Mouse (Mus musculus): ENCODE data around the gene Gm20388. TPM values are rescaled to one million over a fixed set of nuclear protein-coding genes. Genes with fewer than 3 reads are reported as not detected.

Gene Gm20388
- polyA plus RNA-seq, 1 experiment from 2014 or later: not detected

DNA sequence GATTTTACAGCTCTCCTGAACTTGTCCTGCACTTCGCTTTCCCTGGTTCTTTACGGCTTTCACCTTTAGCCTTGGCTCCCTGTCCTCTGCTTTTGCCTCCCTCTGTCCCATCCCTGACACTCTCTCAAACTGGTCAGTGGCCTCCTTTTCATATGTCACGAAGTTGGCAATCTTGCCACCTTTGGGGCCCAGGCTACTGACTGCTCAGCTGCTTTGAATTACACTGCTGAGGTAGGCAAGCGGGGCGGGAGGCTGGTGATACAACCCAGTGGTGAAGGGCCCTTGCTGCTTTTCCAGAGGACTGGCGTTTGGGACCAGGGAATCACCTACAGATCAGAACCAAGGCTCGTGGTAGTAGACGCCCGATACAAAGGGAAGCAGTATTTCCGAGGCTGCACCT, 3465.1 kb downstream of the Gm20388 start:
- H3K27me3 ChIP-seq (ENCODE audit: control insufficient read depth, insufficient read depth, low read length): no peaks in the 10 kb centered on the region
- DNase-seq (ENCODE audit: low spot score) (no peak), ATAC-seq (ENCODE audit: low FRiP score, low TSS enrichment) (no peak)
- no peak for TF ChIP-seq EP300 (optimal IDR thresholded peaks at IDR 0.05)
- no peak for TF ChIP-seq CTCF (IDR thresholded peaks at IDR 0.05; ENCODE audit: low read depth)
- no peak overlapping the region for H3K27ac ChIP-seq (replicated peaks)
- H3K36me3 ChIP-seq (ENCODE audit: control insufficient read depth, insufficient read depth, low read length): no peaks in the 10 kb centered on the region
- WGBS: 89% methylated on average over 10 of the region's 10 CpGs
- H3K4me1 ChIP-seq (replicated peaks; ENCODE audit: control insufficient read depth, insufficient read depth): no peaks in the 10 kb centered on the region
- H3K9ac ChIP-seq (ENCODE audit: low read length): no peak overlapping the region
- no peak overlapping the region for H3K4me2 ChIP-seq (replicated peaks; ENCODE audit: low read depth)
- no peak overlapping the region for H3K4me3 ChIP-seq (ENCODE audit: low read depth, low read length)
- no peaks in the 10 kb centered on the region for H3K9me3 ChIP-seq (ENCODE audit: control insufficient read depth, low read length)

GRCm38 (mm10) chr8:123376106-123376505, 3465.5 kb downstream of the Gm20388 start:
- H3K4me1 ChIP-seq (replicated peaks; ENCODE audit: control insufficient read depth, insufficient read depth): no peaks in the 10 kb centered on the region
- H3K4me3 ChIP-seq (ENCODE audit: low read depth, low read length): no peak overlapping the region
- H3K27me3 ChIP-seq (ENCODE audit: control insufficient read depth, insufficient read depth, low read length): no peaks in the 10 kb centered on the region
- ATAC-seq (ENCODE audit: low FRiP score, low TSS enrichment): no peak
- TF ChIP-seq CTCF (IDR thresholded peaks at IDR 0.05; ENCODE audit: low read depth) (no peak), EP300 (optimal IDR thresholded peaks at IDR 0.05) (no peak)
- no peaks in the 10 kb centered on the region for H3K9me3 ChIP-seq (ENCODE audit: control insufficient read depth, low read length)
- H3K4me2 ChIP-seq (replicated peaks; ENCODE audit: low read depth): no peak overlapping the region
- 74% methylated on average over 8 of the region's 8 CpGs for WGBS
- H3K27ac ChIP-seq (replicated peaks): no peak overlapping the region
- H3K36me3 ChIP-seq (ENCODE audit: control insufficient read depth, insufficient read depth, low read length): no peaks in the 10 kb centered on the region
- no peak overlapping the region for H3K9ac ChIP-seq (ENCODE audit: low read length)
- DNase-seq (ENCODE audit: low spot score): no peak

GRCm38 (mm10) chr8:123381711-123382110, 3471.1 kb downstream of the Gm20388 start:
- Histone ChIP-seq H3K36me3 (ENCODE audit: control insufficient read depth, insufficient read depth, low read length) (peaks cover 24% of the 10 kb centered on the region), H3K4me2 (replicated peaks; ENCODE audit: low read depth) (no peak overlapping the region), H3K4me3 (ENCODE audit: low read depth, low read length) (no peak overlapping the region), H3K9me3 (ENCODE audit: control insufficient read depth, low read length) (no peaks in the 10 kb centered on the region), H3K4me1 (replicated peaks; ENCODE audit: control insufficient read depth, insufficient read depth) (no peaks in the 10 kb centered on the region), H3K9ac (ENCODE audit: low read length) (no peak overlapping the region), H3K27me3 (ENCODE audit: control insufficient read depth, insufficient read depth, low read length) (no peaks in the 10 kb centered on the region), H3K27ac (replicated peaks) (no peak overlapping the region)
- TF ChIP-seq CTCF (IDR thresholded peaks at IDR 0.05; ENCODE audit: low read depth) (no peak), EP300 (optimal IDR thresholded peaks at IDR 0.05) (no peak)
- ATAC-seq (ENCODE audit: low FRiP score, low TSS enrichment): no peak
- DNase-seq (ENCODE audit: low spot score): no peak
- 83% methylated on average over 4 of the region's 4 CpGs for WGBS

DNA sequence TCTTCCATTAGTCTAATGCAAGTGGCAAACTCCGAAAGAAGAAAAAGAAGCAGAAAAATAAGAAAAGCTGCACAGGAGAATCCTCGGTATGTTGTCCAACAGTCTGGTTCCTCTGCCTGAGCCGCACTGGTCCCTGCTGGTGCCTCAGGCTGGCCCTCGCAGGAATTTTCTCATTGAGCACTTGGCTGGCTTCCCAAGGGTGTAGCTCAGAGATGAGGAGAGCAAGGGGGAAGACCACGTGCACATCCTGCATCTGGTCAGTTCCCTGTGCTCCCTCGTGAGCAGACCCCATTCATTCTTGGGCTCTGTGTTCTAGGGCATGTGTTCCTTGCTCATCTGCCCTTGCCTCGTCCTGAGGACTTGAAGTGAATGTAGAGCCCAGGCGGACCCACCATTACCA, 3471.9 kb downstream of the Gm20388 start:
- H3K9me3 ChIP-seq (ENCODE audit: control insufficient read depth, low read length): no peaks in the 10 kb centered on the region
- DNase-seq (ENCODE audit: low spot score) (no peak), ATAC-seq (ENCODE audit: low FRiP score, low TSS enrichment) (no peak)
- H3K9ac ChIP-seq (ENCODE audit: low read length): no peak overlapping the region
- peaks cover 29% of the 10 kb centered on the region for H3K36me3 ChIP-seq (ENCODE audit: control insufficient read depth, insufficient read depth, low read length)
- no peak overlapping the region for H3K4me2 ChIP-seq (replicated peaks; ENCODE audit: low read depth)
- H3K4me1 ChIP-seq (replicated peaks; ENCODE audit: control insufficient read depth, insufficient read depth): no peaks in the 10 kb centered on the region
- whole genome bisulfite sequencing: 72% methylated on average over 8 of the region's 8 CpGs
- no peaks in the 10 kb centered on the region for H3K27me3 ChIP-seq (ENCODE audit: control insufficient read depth, insufficient read depth, low read length)
- no peak for TF ChIP-seq EP300 (optimal IDR thresholded peaks at IDR 0.05)
- no peak for TF ChIP-seq CTCF (IDR thresholded peaks at IDR 0.05; ENCODE audit: low read depth)
- no peak overlapping the region for H3K4me3 ChIP-seq (ENCODE audit: low read depth, low read length)
- H3K27ac ChIP-seq (replicated peaks): no peak overlapping the region

GRCm38 (mm10) chr8:123384883-123385540, 3474.4 kb downstream of the Gm20388 start:
- 61% methylated on average over 9 of the region's 9 CpGs for WGBS
- ATAC-seq (ENCODE audit: low FRiP score, low TSS enrichment): no peak
- DNase-seq (ENCODE audit: low spot score): peak; percentile 53
- H3K4me1 ChIP-seq (replicated peaks; ENCODE audit: control insufficient read depth, insufficient read depth): no peaks in the 10 kb centered on the region
- no peaks in the 10 kb centered on the region for H3K9me3 ChIP-seq (ENCODE audit: control insufficient read depth, low read length)
- TF ChIP-seq CTCF (IDR thresholded peaks at IDR 0.05; ENCODE audit: low read depth): peak; percentile 75
- no peak for TF ChIP-seq EP300 (optimal IDR thresholded peaks at IDR 0.05)
- no peaks in the 10 kb centered on the region for H3K27me3 ChIP-seq (ENCODE audit: control insufficient read depth, insufficient read depth, low read length)
- no peak overlapping the region for H3K4me3 ChIP-seq (ENCODE audit: low read depth, low read length)
- H3K27ac ChIP-seq (replicated peaks): no peak overlapping the region
- no peak overlapping the region for H3K4me2 ChIP-seq (replicated peaks; ENCODE audit: low read depth)
- no peak overlapping the region for H3K9ac ChIP-seq (ENCODE audit: low read length)
- H3K36me3 ChIP-seq (ENCODE audit: control insufficient read depth, insufficient read depth, low read length): peaks cover 35% of the 10 kb centered on the region

- no peak overlapping the region for H3K4me3 ChIP-seq (ENCODE audit: low read depth, low read length)
- no peaks in the 10 kb centered on the region for H3K27me3 ChIP-seq (ENCODE audit: control insufficient read depth, insufficient read depth, low read length)
- H3K27ac ChIP-seq (replicated peaks): no peak overlapping the region
- TF ChIP-seq CTCF (IDR thresholded peaks at IDR 0.05; ENCODE audit: low read depth) (no peak), EP300 (optimal IDR thresholded peaks at IDR 0.05) (no peak)
- DNase-seq (ENCODE audit: low spot score): no peak
- 85% methylated on average over 3 of the region's 3 CpGs for WGBS
- no peak overlapping the region for H3K4me2 ChIP-seq (replicated peaks; ENCODE audit: low read depth)
- no peak for ATAC-seq (ENCODE audit: low FRiP score, low TSS enrichment)
- H3K9me3 ChIP-seq (ENCODE audit: control insufficient read depth, low read length): no peaks in the 10 kb centered on the region
- no peak overlapping the region for H3K9ac ChIP-seq (ENCODE audit: low read length)
- no peaks in the 10 kb centered on the region for H3K4me1 ChIP-seq (replicated peaks; ENCODE audit: control insufficient read depth, insufficient read depth)
- peaks cover 41% of the 10 kb centered on the region for H3K36me3 ChIP-seq (ENCODE audit: control insufficient read depth, insufficient read depth, low read length)
Observed at GRCm38 (mm10) chr8:123387041-123387440, 3476.4 kb downstream of the Gm20388 start.
